Mouse (Mus musculus) right cerebral cortex, adult 2 months (tissue): ENCODE data around the gene Rcsd1.

Experiments used
- DNase-seq, 2 experiments: peaks; one replicate each; pipeline ENCODE4 v3.0.0; 2021 to 2022; ENCODE audit warnings: low spot score in 2 of 2

Gene Rcsd1

GRCm38 (mm10) chr1:165709629-165710256 lies at the start of gene Rcsd1:
Rcsd1 (minus strand) TSS chr1:165709757.
- no peak for DNase-seq

- DNase-seq = no peak
Measured at GRCm38 (mm10) chr1:165755194-165755593, 45.6 kb upstream of the Rcsd1 start.

GRCm38 (mm10) chr1:165754205-165754604 lies 44.6 kb upstream of the Rcsd1 start:
- DNase-seq = no peak

GRCm38 (mm10) chr1:165751838-165752237 lies 42.3 kb upstream of the Rcsd1 start:
- DNase-seq = no peak

- DNase-seq = no peak
Measured at GRCm38 (mm10) chr1:165751142-165751541, 41.6 kb upstream of the Rcsd1 start.

GRCm38 (mm10) chr1:165748053-165748452 lies 38.5 kb upstream of the Rcsd1 start:
- no peak for DNase-seq

- DNase-seq = no peak
Measured at GRCm38 (mm10) chr1:165741989-165742388, 32.4 kb upstream of the Rcsd1 start.

GRCm38 (mm10) chr1:165738985-165739384 lies 29.4 kb upstream of the Rcsd1 start:
- DNase-seq = no peak

GRCm38 (mm10) chr1:165737867-165738266 lies 28.3 kb upstream of the Rcsd1 start:
- no peak for DNase-seq

GRCm38 (mm10) chr1:165737451-165737850 lies 27.9 kb upstream of the Rcsd1 start:
- no peak for DNase-seq

GRCm38 (mm10) chr1:165735826-165736818 lies 26.6 kb upstream of the Rcsd1 start:
- DNase-seq = peak; percentile 91 to 95

GRCm38 (mm10) chr1:165734840-165735239 lies 25.3 kb upstream of the Rcsd1 start:
- DNase-seq = no peak

GRCm38 (mm10) chr1:165731553-165731952 lies 22.0 kb upstream of the Rcsd1 start:
- DNase-seq = no peak

- no peak for DNase-seq
Measured at GRCm38 (mm10) chr1:165730129-165730528, 20.6 kb upstream of the Rcsd1 start.

GRCm38 (mm10) chr1:165728057-165728639 lies 18.6 kb upstream of the Rcsd1 start:
- DNase-seq = no peak

GRCm38 (mm10) chr1:165726986-165727385 lies 17.4 kb upstream of the Rcsd1 start:
- no peak for DNase-seq

GRCm38 (mm10) chr1:165725039-165725644 lies 15.6 kb upstream of the Rcsd1 start:
- no peak for DNase-seq

- no peak for DNase-seq
Measured at GRCm38 (mm10) chr1:165724219-165725033, 14.9 kb upstream of the Rcsd1 start.

- DNase-seq = no peak
Measured at GRCm38 (mm10) chr1:165722531-165723123, 13.1 kb upstream of the Rcsd1 start.

- DNase-seq = no peak
Measured at GRCm38 (mm10) chr1:165718543-165719105, 9.1 kb upstream of the Rcsd1 start.
